Mouse (Mus musculus): ENCODE measurements at regions not wholly inside any gene's neighbourhood (a gene's known extent, or its start where the extent isn't known, plus 50 kb on each side); places are given as distances from the start of the nearest gene placed in this dataset.

- peaks cover 73% of the 10 kb centered on the region for H3K27me3 ChIP-seq (replicated peaks)
- peaks cover 53% of the 10 kb centered on the region for H3K4me1 ChIP-seq
- H3K36me3 ChIP-seq (replicated peaks; ENCODE audit: low read length) = no peaks in the 10 kb centered on the region
- no peak overlapping the region for H3K4me3 ChIP-seq (replicated peaks)
- H3K9me3 ChIP-seq = no peaks in the 10 kb centered on the region
- TF ChIP-seq GATA1 (IDR thresholded peaks at IDR 0.05; ENCODE audit: borderline replicate concordance, low read length) (no peak), FLI1 (IDR thresholded peaks at IDR 0.05; ENCODE audit: low read length) (no peak)
These were observed 69.5 kb upstream of the Cplx2 start for GRCm38 (mm10) chr13:54301677-54302076.

- no peaks in the 10 kb centered on the region for H3K36me3 ChIP-seq (replicated peaks; ENCODE audit: low read length)
- TF ChIP-seq GATA1 (IDR thresholded peaks at IDR 0.05; ENCODE audit: borderline replicate concordance, low read length) (no peak), FLI1 (IDR thresholded peaks at IDR 0.05; ENCODE audit: low read length) (no peak)
These were observed 68.6 kb upstream of the Cplx2 start for GRCm38 (mm10) chr13:54302351-54303070.

GRCm38 (mm10) chr13:54303071-54303924 is 67.9 kb upstream of the Cplx2 start:
- peaks cover 69% of the 10 kb centered on the region for H3K4me1 ChIP-seq
- H3K9me3 ChIP-seq = no peaks in the 10 kb centered on the region
- no peak for TF ChIP-seq FLI1 (IDR thresholded peaks at IDR 0.05; ENCODE audit: low read length)
- TF ChIP-seq GATA1 (IDR thresholded peaks at IDR 0.05; ENCODE audit: borderline replicate concordance, low read length) = no peak
- no peaks in the 10 kb centered on the region for H3K36me3 ChIP-seq (replicated peaks; ENCODE audit: low read length)
- H3K27me3 ChIP-seq (replicated peaks) = peaks cover 64% of the 10 kb centered on the region
- H3K4me3 ChIP-seq (replicated peaks) = peak overlapping the region; percentile 94

More at GRCm38 (mm10) chr13:54302351-54303070, 68.6 kb upstream of the Cplx2 start:
- Histone ChIP-seq H3K9me3 (no peaks in the 10 kb centered on the region), H3K27me3 (replicated peaks) (peaks cover 66% of the 10 kb centered on the region), H3K4me1 (peaks cover 62% of the 10 kb centered on the region), H3K4me3 (replicated peaks) (peak overlapping the region; percentile 94)

- Histone ChIP-seq H3K36me3 (replicated peaks; ENCODE audit: low read length) (no peaks in the 10 kb centered on the region), H3K4me1 (peaks cover 77% of the 10 kb centered on the region), H3K9me3 (no peaks in the 10 kb centered on the region), H3K4me3 (replicated peaks) (no peak overlapping the region), H3K27me3 (replicated peaks) (peaks cover 58% of the 10 kb centered on the region)
- TF ChIP-seq GATA1 (IDR thresholded peaks at IDR 0.05; ENCODE audit: borderline replicate concordance, low read length) (no peak), FLI1 (IDR thresholded peaks at IDR 0.05; ENCODE audit: low read length) (no peak)
These were observed 66.9 kb upstream of the Cplx2 start for GRCm38 (mm10) chr13:54304251-54304650.

DNA sequence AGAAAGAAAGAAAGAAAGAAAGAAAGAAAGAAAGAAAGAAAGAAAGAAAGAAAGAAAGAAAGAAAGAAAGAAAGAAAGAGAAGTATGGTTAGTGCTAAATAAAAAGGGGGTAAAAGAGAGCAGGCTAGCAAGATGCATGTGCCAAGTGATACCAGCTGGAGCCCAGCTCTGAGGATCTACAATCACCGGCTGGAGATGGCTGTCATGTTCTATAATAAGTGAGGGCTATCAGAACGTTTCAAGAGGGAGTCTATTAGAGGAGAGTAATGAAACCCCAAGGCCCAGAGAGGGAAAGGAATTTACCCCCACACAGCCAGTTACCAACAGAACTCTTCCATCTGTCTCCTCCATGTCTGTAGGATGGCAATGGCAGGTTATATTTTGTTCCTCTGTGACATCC is 62.6 kb upstream of the Cplx2 start:
- Histone ChIP-seq H3K9me3 (no peaks in the 10 kb centered on the region), H3K4me3 (replicated peaks) (no peak overlapping the region), H3K36me3 (replicated peaks; ENCODE audit: low read length) (no peaks in the 10 kb centered on the region), H3K4me1 (peaks cover 97% of the 10 kb centered on the region), H3K27me3 (replicated peaks) (peaks cover 26% of the 10 kb centered on the region)
- TF ChIP-seq FLI1 (IDR thresholded peaks at IDR 0.05; ENCODE audit: low read length) (no peak), GATA1 (IDR thresholded peaks at IDR 0.05; ENCODE audit: borderline replicate concordance, low read length) (no peak)

DNA sequence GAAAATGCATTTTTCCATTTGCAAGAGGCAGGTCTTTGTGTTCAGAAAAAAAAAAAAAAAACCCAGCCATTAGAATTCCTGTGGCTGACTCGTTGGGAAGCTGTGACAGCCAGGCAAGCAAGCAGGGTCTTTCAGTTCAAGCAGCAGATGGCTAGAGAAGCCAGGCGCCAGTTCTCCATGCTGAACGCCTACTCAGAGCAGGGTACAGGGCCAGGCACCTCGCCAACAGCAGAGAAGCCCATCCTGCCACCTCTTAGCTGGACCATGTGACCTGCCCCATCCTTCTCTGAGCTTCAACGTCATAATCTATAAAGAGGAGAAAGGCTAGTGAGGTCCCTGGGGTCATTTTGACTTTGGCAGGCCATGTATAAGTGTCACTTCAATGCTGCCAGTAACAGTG is 61.8 kb upstream of the Cplx2 start:
- H3K27me3 ChIP-seq (replicated peaks) = peaks cover 19% of the 10 kb centered on the region
- no peak for TF ChIP-seq GATA1 (IDR thresholded peaks at IDR 0.05; ENCODE audit: borderline replicate concordance, low read length)
- no peak for TF ChIP-seq FLI1 (IDR thresholded peaks at IDR 0.05; ENCODE audit: low read length)
- peaks cover 2% of the 10 kb centered on the region for H3K36me3 ChIP-seq (replicated peaks; ENCODE audit: low read length)
- no peaks in the 10 kb centered on the region for H3K9me3 ChIP-seq
- H3K4me3 ChIP-seq (replicated peaks) = no peak overlapping the region
- peaks cover 97% of the 10 kb centered on the region for H3K4me1 ChIP-seq

- no peak for TF ChIP-seq FLI1 (IDR thresholded peaks at IDR 0.05; ENCODE audit: low read length)
- TF ChIP-seq GATA1 (IDR thresholded peaks at IDR 0.05; ENCODE audit: borderline replicate concordance, low read length) = no peak
- no peaks in the 10 kb centered on the region for H3K9me3 ChIP-seq
- H3K27me3 ChIP-seq (replicated peaks) = peaks cover 15% of the 10 kb centered on the region
- H3K4me3 ChIP-seq (replicated peaks) = no peak overlapping the region
- peaks cover 94% of the 10 kb centered on the region for H3K4me1 ChIP-seq
- peaks cover 3% of the 10 kb centered on the region for H3K36me3 ChIP-seq (replicated peaks; ENCODE audit: low read length)
These were observed 61.0 kb upstream of the Cplx2 start for GRCm38 (mm10) chr13:54310144-54310543.

DNA sequence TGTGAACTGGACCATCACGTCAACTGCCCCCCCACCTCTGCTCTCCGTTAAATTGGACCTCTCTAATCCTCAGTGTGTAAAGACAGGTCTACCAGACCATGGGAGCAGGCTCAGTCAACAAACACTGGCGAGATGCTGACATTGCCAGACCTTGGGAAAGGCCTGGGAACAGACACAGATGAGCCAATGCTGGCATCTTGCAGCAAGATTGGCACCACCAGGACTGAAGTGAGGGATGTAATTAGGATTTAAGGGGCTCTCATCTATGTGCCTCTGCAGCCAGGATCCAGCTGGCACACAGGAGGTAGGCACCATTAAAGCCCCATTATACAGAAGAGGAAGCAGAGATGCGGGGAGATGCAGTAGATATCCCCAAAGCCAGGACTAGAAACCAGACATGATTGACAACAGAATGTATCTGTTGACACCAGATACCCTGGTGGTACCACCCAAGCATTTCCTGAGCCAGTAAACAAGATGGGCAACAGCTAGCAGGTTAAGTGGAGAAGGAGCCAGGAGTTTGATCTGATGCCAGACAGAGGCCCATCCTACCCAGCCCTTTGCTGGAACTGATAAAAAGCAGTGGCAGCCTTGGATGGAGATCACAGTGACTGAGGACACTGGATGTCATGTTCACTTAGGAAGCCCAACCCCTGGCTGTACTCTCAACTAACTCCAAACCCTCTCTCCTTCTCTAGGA is 59.7 kb upstream of the Cplx2 start:
- no peaks in the 10 kb centered on the region for H3K9me3 ChIP-seq
- H3K27me3 ChIP-seq (replicated peaks) = peaks cover 8% of the 10 kb centered on the region
- peaks cover 83% of the 10 kb centered on the region for H3K4me1 ChIP-seq
- peaks cover 3% of the 10 kb centered on the region for H3K36me3 ChIP-seq (replicated peaks; ENCODE audit: low read length)
- TF ChIP-seq FLI1 (IDR thresholded peaks at IDR 0.05; ENCODE audit: low read length) (no peak), GATA1 (IDR thresholded peaks at IDR 0.05; ENCODE audit: borderline replicate concordance, low read length) (no peak)
- H3K4me3 ChIP-seq (replicated peaks) = no peak overlapping the region

- no peak for TF ChIP-seq GATA1 (IDR thresholded peaks at IDR 0.05; ENCODE audit: borderline replicate concordance, low read length)
- TF ChIP-seq FLI1 (IDR thresholded peaks at IDR 0.05; ENCODE audit: low read length) = no peak
- peaks cover 6% of the 10 kb centered on the region for H3K27me3 ChIP-seq (replicated peaks)
- H3K4me3 ChIP-seq (replicated peaks) = peak overlapping the region; percentile 82
- peaks cover 76% of the 10 kb centered on the region for H3K4me1 ChIP-seq
- H3K9me3 ChIP-seq = no peaks in the 10 kb centered on the region
- peaks cover 3% of the 10 kb centered on the region for H3K36me3 ChIP-seq (replicated peaks; ENCODE audit: low read length)
These were observed 58.6 kb upstream of the Cplx2 start for GRCm38 (mm10) chr13:54312405-54313185.

Measured in megakaryocyte, embryonic 14.5 days (primary cell).